Mouse (Mus musculus): Measurements from ENCODE around the gene Lce1j. TPM values are rescaled to one million over a fixed set of nuclear protein-coding genes. Genes with fewer than 3 reads are reported as not detected.

Lce1j gene
- total and polyA plus RNA-seq, 3 experiments = not detected

DNA sequence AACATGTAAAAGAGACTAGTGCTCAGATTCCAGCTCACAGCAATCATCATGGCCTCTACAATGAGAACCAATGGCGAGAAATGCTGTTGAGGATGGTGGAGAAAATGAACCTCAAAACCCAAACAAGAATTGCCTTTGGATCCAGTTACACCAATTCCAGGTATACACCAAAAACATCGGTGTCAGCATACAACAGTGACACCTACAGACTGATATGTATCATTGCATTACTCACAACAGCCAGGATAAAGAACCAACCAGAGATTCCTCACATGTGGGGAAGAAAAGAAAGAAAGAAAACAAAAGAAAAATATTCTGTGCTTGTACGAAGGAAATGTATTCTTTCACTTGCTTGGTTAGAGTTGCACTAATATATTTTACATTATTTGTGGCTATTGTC, 18.7 kb downstream of the Lce1j start:
- H3K4me3 ChIP-seq (replicated peaks in 1 of 3; ENCODE audit: low read depth in 2 of 3, low read length in 2 of 3, poor library complexity in 1 of 3) = no peak overlapping the region
- in situ Hi-C loops (cut with MboI; ENCODE audit: low pct_ligation_motif_present, low pct_unique_long_range_greater_than_20kb, low sequenced_read_pairs) (no loop called here), dilution Hi-C loops (cut with MboI; ENCODE audit: extremely low pct_ligation_motif_present, extremely low pct_unique_long_range_greater_than_20kb, low sequenced_read_pairs) (no loop called here)
- no peaks in the 10 kb centered on the region for H3K36me3 ChIP-seq (replicated peaks in 1 of 2; ENCODE audit: control insufficient read depth in 1 of 2, insufficient read depth in 1 of 2, low read length in 1 of 2)
- TF ChIP-seq RAD21 (IDR thresholded peaks at IDR 0.05; ENCODE audit: low read depth, low read length) (peak; percentile 39), KAT2A (IDR thresholded peaks at IDR 0.05; ENCODE audit: insufficient replicate concordance, low read length) (no peak), CTCF (conservative IDR thresholded peaks at IDR 0.05 in 1 of 2, IDR thresholded peaks at IDR 0.05 in 1 of 2; ENCODE audit: low read depth in 2 of 2, low read length in 2 of 2) (peak; percentile 22 to 48; a peak in 3 of 4 replicates)
- no peak overlapping the region for H3K27ac ChIP-seq (ENCODE audit: insufficient read depth, low read depth)
- H3K4me1 ChIP-seq (ENCODE audit: control insufficient read depth in 1 of 2, insufficient read depth in 2 of 2) = no peaks in the 10 kb centered on the region; a peak in 1 of 4 replicates
- no peaks in the 10 kb centered on the region for H3K79me2 ChIP-seq (replicated peaks; ENCODE audit: control insufficient read depth, extremely low read depth, insufficient read depth, poor library complexity, severe bottlenecking)
- no peaks in the 10 kb centered on the region for H3K9me3 ChIP-seq (replicated peaks; ENCODE audit: low read length)
- no peak overlapping the region for H3K4me2 ChIP-seq (ENCODE audit: insufficient read depth, low read depth, poor library complexity, severe bottlenecking)
- no peaks in the 10 kb centered on the region for H3K27me3 ChIP-seq (replicated peaks)
- H3K9ac ChIP-seq (ENCODE audit: insufficient read depth, low read depth) = no peak overlapping the region
- peak; percentile 31 for DNase-seq (ENCODE audit: extremely low read depth)

DNA sequence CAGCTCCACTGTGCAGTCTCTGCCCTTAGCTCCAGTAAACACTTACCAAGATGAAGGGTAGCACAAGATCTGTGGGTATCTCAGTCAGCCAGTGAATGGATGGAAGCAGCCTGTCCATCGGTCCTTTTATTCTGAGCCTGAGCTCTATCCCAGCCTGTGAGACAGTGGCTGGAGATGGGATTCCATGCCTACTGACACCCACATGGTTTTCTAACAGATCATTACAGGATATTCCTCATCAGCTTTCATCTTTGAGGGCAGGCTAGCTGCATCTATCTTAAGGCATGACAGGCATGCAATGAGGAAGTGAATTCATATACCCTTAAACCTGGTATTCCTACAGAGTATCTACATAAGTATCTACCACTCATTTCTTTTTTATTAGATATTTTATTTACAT, 25.3 kb downstream of the Lce1j start, which contains the start of gene Lce1h:
Gene Lce1h, minus strand, starts transcription at position 101 of the 400 bp plus-strand sequence.
- Histone ChIP-seq H3K79me2 (replicated peaks; ENCODE audit: control insufficient read depth, extremely low read depth, insufficient read depth, poor library complexity, severe bottlenecking) (no peaks in the 10 kb centered on the region), H3K9ac (ENCODE audit: insufficient read depth, low read depth) (no peak within 1 kb of the TSS), H3K36me3 (replicated peaks in 1 of 2; ENCODE audit: control insufficient read depth in 1 of 2, insufficient read depth in 1 of 2, low read length in 1 of 2) (no peaks in the 10 kb centered on the region), H3K4me1 (ENCODE audit: control insufficient read depth in 1 of 2, insufficient read depth in 2 of 2) (no peaks in the 10 kb centered on the region), H3K9me3 (replicated peaks; ENCODE audit: low read length) (no peaks in the 10 kb centered on the region), H3K27me3 (replicated peaks) (no peaks in the 10 kb centered on the region), H3K27ac (ENCODE audit: insufficient read depth, low read depth) (no peak within 1 kb of the TSS), H3K4me3 (replicated peaks in 1 of 3; ENCODE audit: low read depth in 2 of 3, low read length in 2 of 3, poor library complexity in 1 of 3) (no peak within 1 kb of the TSS), H3K4me2 (ENCODE audit: insufficient read depth, low read depth, poor library complexity, severe bottlenecking) (no peak within 1 kb of the TSS)
- DNase-seq (ENCODE audit: extremely low read depth) = no peak
- TF ChIP-seq SIN3A (IDR thresholded peaks at IDR 0.05; ENCODE audit: low read length) (no peak), BHLHE40 (IDR thresholded peaks at IDR 0.05; ENCODE audit: low read depth, low read length) (no peak), POLR2A (IDR thresholded peaks at IDR 0.05; ENCODE audit: low read depth, low read length) (no peak), TCF12 (IDR thresholded peaks at IDR 0.05; ENCODE audit: low read depth, low read length) (no peak), E2F4 (IDR thresholded peaks at IDR 0.05; ENCODE audit: insufficient replicate concordance, low read depth, low read length) (no peak), CHD2 (IDR thresholded peaks at IDR 0.05; ENCODE audit: low read length) (no peak), USF1 (IDR thresholded peaks at IDR 0.05; ENCODE audit: low read depth, low read length) (no peak), SMC3 (IDR thresholded peaks at IDR 0.05; ENCODE audit: low read depth, low read length) (no peak), MAZ (IDR thresholded peaks at IDR 0.05; ENCODE audit: low read depth, low read length) (no peak), NELFE (IDR thresholded peaks at IDR 0.05; ENCODE audit: low read depth, low read length) (no peak), MAX (IDR thresholded peaks at IDR 0.05; ENCODE audit: low read length) (no peak), JUN (IDR thresholded peaks at IDR 0.05; ENCODE audit: insufficient read depth, low read depth, low read length) (no peak), MYC (IDR thresholded peaks at IDR 0.05; ENCODE audit: low read depth, low read length) (no peak), ZNF384 (IDR thresholded peaks at IDR 0.05; ENCODE audit: low read depth, low read length) (no peak), MEF2A (IDR thresholded peaks at IDR 0.05; ENCODE audit: borderline replicate concordance, low read depth, low read length) (no peak), IRF4 (IDR thresholded peaks at IDR 0.05; ENCODE audit: low read depth, low read length) (no peak)
- in situ Hi-C loops (cut with MboI; ENCODE audit: low pct_ligation_motif_present, low pct_unique_long_range_greater_than_20kb, low sequenced_read_pairs) (no loop called here), dilution Hi-C loops (cut with MboI; ENCODE audit: extremely low pct_ligation_motif_present, extremely low pct_unique_long_range_greater_than_20kb, low sequenced_read_pairs) (no loop called here)
